8 mouse cellular contexts compared by ENCODE assay signal in the genomic region with DNA sequence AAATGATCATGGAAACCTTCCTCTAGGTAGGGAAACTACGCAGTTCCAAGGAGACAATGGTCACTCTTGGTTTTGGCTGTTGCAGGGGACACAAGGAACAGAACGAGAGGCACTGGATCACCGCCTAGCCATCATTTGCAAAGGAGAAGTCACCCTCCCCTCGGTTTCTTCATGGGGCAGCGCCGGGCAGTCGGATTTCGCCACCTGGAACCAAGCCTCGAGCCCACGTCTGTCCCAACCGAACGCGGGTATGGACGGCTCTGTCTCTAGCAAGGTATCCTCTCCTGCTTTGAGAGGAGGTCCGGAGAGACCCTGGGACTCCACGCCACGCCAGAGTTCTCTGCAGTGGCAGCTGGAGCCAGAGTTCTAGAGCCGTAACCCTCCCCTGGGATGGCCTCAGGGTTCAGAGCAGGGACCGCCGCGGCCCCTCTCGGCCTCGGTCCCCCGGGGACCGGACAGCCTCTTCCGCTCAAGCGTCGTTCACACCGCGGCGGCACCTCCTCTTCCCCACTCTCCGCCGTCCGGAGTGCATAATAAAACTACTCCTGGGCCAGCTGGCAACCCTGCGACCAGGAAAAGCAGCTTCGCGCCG. TPM values are rescaled to one million over a fixed set of nuclear protein-coding genes. Genes with fewer than 3 reads are reported as not detected.
DNase-seq lines count a peak whose midpoint lies in the region; ATAC-seq and TF ChIP-seq lines count a peak whose summit lies in the region.

No protein-coding gene starts in this region.

- peaks cover 7% of the 10 kb centered on the region for H3K4me1 ChIP-seq in heart, adult 2 months (ENCODE audit: control insufficient read depth, insufficient read depth, low read length)
- peaks cover 0 to 37% of the 10 kb centered on the region in 2 experiments; a peak in 2 of 4 replicates for H3K4me1 ChIP-seq in CH12.LX (ENCODE audit: control insufficient read depth in 1 of 2, insufficient read depth in 2 of 2)
- H3K4me1 ChIP-seq in limb, embryonic 15.5 days = peaks cover 18% of the 10 kb centered on the region; the same call in 1 of the 2 replicates
- H3K4me1 ChIP-seq in neural tube, embryonic 13.5 days (replicated peaks) = peaks cover 43% of the 10 kb centered on the region

- H3K4me3 ChIP-seq in heart, adult 2 months = peak overlapping the region; percentile 77
- peak overlapping the region; percentile 79 to 93 (median 89) for H3K4me3 ChIP-seq in CH12.LX (replicated peaks in 1 of 3; ENCODE audit: low read depth in 2 of 3, low read length in 2 of 3, poor library complexity in 1 of 3)
- peak overlapping the region; percentile 87 for H3K4me3 ChIP-seq in limb, embryonic 15.5 days
- peak overlapping the region; percentile 99 for H3K4me3 ChIP-seq in neural tube, embryonic 13.5 days

- TF ChIP-seq POLR2A in heart, adult 2 months (IDR thresholded peaks at IDR 0.05; ENCODE audit: insufficient read depth, low read depth, low read length) = no peak
- TF ChIP-seq POLR2A in CH12.LX (IDR thresholded peaks at IDR 0.05; ENCODE audit: low read depth, low read length) = no peak

- under 1% methylated on average over 38 of the region's 38 CpGs for WGBS in heart, adult 2 months
- under 1% methylated on average over 38 of the region's 38 CpGs for WGBS in limb, embryonic 15.5 days
- under 1% methylated on average over 38 of the region's 38 CpGs for WGBS in neural tube, embryonic 13.5 days

- peak; percentile 62 for ATAC-seq in erythroid progenitor cell, adult 5-6 weeks (replicated peaks; ENCODE audit: low FRiP score, poor library complexity, severe bottlenecking)
- peak; percentile 28; the same call in 1 of the 2 replicates for ATAC-seq in limb, embryonic 15.5 days (ENCODE audit: insufficient number of reproducible peaks, low FRiP score, low TSS enrichment, low read depth)
- peak; percentile 73 for ATAC-seq in neural tube, embryonic 13.5 days (ENCODE audit: low read depth)

- TF ChIP-seq RAD21 in CH12.LX (IDR thresholded peaks at IDR 0.05; ENCODE audit: low read depth, low read length) = no peak

- intact Hi-C loops in heart, adult 2 months (cut with DNase I) = loop anchor here (5.0 kb wide), 1 partner anchor 162 kb away; a partner anchor contains a TSS
- intact Hi-C loops in heart, postnatal 10 days (cut with DNase I) = no loop called here

- dilution Hi-C loops in CH12.LX (cut with MboI; ENCODE audit: extremely low pct_ligation_motif_present, extremely low pct_unique_long_range_greater_than_20kb, low sequenced_read_pairs) = no loop called here

- peak overlapping the region; percentile 100 for H3K4me2 ChIP-seq in CH12.LX (ENCODE audit: insufficient read depth, low read depth, poor library complexity, severe bottlenecking)
- H3K4me2 ChIP-seq in limb, embryonic 15.5 days = peak overlapping the region; percentile 75
- peak overlapping the region; percentile 98 for H3K4me2 ChIP-seq in neural tube, embryonic 13.5 days

- no peak for DNase-seq in heart, adult 2 months
- no peak for DNase-seq in heart, postnatal 10 days
- DNase-seq in CH12.LX (ENCODE audit: extremely low read depth) = peak; percentile 12
- no peak for DNase-seq in thymus, adult 18-20 months
- DNase-seq in layer of hippocampus, postnatal 36 days = no peak

- no peak for TF ChIP-seq EP300 in heart, adult 2 months (IDR thresholded peaks at IDR 0.05; ENCODE audit: insufficient read depth, low read depth, low read length)
- TF ChIP-seq EP300 in CH12.LX (IDR thresholded peaks at IDR 0.05; ENCODE audit: low read length) = no peak

- H3K27me3 ChIP-seq in heart, adult 2 months (ENCODE audit: control insufficient read depth, insufficient read depth, low read length) = no peaks in the 10 kb centered on the region
- H3K27me3 ChIP-seq in CH12.LX (replicated peaks) = no peaks in the 10 kb centered on the region
- no peaks in the 10 kb centered on the region for H3K27me3 ChIP-seq in limb, embryonic 15.5 days
- no peaks in the 10 kb centered on the region for H3K27me3 ChIP-seq in neural tube, embryonic 13.5 days

- in situ Hi-C loops in CH12.LX (cut with MboI; ENCODE audit: low pct_ligation_motif_present, low pct_unique_long_range_greater_than_20kb, low sequenced_read_pairs) = no loop called here

- no peak for TF ChIP-seq CTCF in heart, adult 2 months (IDR thresholded peaks at IDR 0.05)
- TF ChIP-seq CTCF in CH12.LX (conservative IDR thresholded peaks at IDR 0.05 in 1 of 2, IDR thresholded peaks at IDR 0.05 in 1 of 2; ENCODE audit: low read depth in 2 of 2, low read length in 2 of 2) = no peak

- peak overlapping the region; percentile 96 for H3K27ac ChIP-seq in heart, adult 2 months
- peak overlapping the region; percentile 76 for H3K27ac ChIP-seq in CH12.LX (ENCODE audit: insufficient read depth, low read depth)
- peak overlapping the region; percentile 92 for H3K27ac ChIP-seq in limb, embryonic 15.5 days
- H3K27ac ChIP-seq in neural tube, embryonic 13.5 days (replicated peaks) = peak overlapping the region; percentile 92

- no peaks in the 10 kb centered on the region for H3K9me3 ChIP-seq in CH12.LX (replicated peaks; ENCODE audit: low read length)
- H3K9me3 ChIP-seq in limb, embryonic 15.5 days = no peaks in the 10 kb centered on the region
- H3K9me3 ChIP-seq in neural tube, embryonic 13.5 days = no peaks in the 10 kb centered on the region

- H3K36me3 ChIP-seq in heart, adult 2 months (ENCODE audit: control insufficient read depth, insufficient read depth, low read length) = peaks cover 30% of the 10 kb centered on the region
- peaks cover 30 to 52% of the 10 kb centered on the region in 2 experiments for H3K36me3 ChIP-seq in CH12.LX (replicated peaks in 1 of 2; ENCODE audit: control insufficient read depth in 1 of 2, insufficient read depth in 1 of 2, low read length in 1 of 2)
- H3K36me3 ChIP-seq in limb, embryonic 15.5 days = peaks cover 36% of the 10 kb centered on the region
- peaks cover 41% of the 10 kb centered on the region for H3K36me3 ChIP-seq in neural tube, embryonic 13.5 days

- peaks cover 5% of the 10 kb centered on the region; the same call in 1 of the 2 replicates for H3K79me2 ChIP-seq in heart, adult 2 months (replicated peaks; ENCODE audit: control insufficient read depth, insufficient read depth, low read length)
- H3K79me2 ChIP-seq in CH12.LX (replicated peaks; ENCODE audit: control insufficient read depth, extremely low read depth, insufficient read depth, poor library complexity, severe bottlenecking) = peaks cover 52% of the 10 kb centered on the region

- H3K9ac ChIP-seq in heart, adult 2 months (ENCODE audit: low read depth, low read length) = peak overlapping the region; percentile 85
- H3K9ac ChIP-seq in CH12.LX (ENCODE audit: insufficient read depth, low read depth) = peak overlapping the region; percentile 83
- peak overlapping the region; percentile 96 for H3K9ac ChIP-seq in limb, embryonic 15.5 days
- peak overlapping the region; percentile 95 for H3K9ac ChIP-seq in neural tube, embryonic 13.5 days

RNA-seq across cellular contexts. Expression of a gene that starts 0.4 kb away (rescaled TPM):
- 10 to 100 TPM; 39.2 to 42.9 TPM for total RNA-seq in heart, adult 2 months (2021)
- polyA plus RNA-seq in heart, adult 2 months (2012; rRNA removed) = 35.9 and 48.6 TPM in 2 replicates
- 10 to 100 TPM; 57.2 to 60.4 TPM for total RNA-seq in heart, postnatal 10 days (2021)
- total RNA-seq in CH12.LX (2012; rRNA removed) (90.6 and 103 TPM in 2 replicates), CH12.LX (2014; rRNA removed) (130 and 134 TPM in 2 replicates)
- polyA plus RNA-seq in CH12.LX (2012; ENCODE audit: insufficient read length, low read depth) = 125 and 132 TPM in 2 replicates
- total RNA-seq in erythroid progenitor cell, adult 5-6 weeks (2015; ENCODE audit: low replicate concordance) = 28.8 and 47.8 TPM in 2 replicates
- total RNA-seq in erythroid progenitor cell, adult 5-6 weeks (2017; ENCODE audit: low replicate concordance) = 45.9 and 49.9 TPM in 2 replicates
- polyA plus RNA-seq in limb, embryonic 15.5 days (2015; fragmentation: Nextera tagmentation; extraction: Ambion mirVana) = 127 and 132 TPM in 2 replicates
- polyA plus RNA-seq in neural tube, embryonic 13.5 days (2015; fragmentation: Nextera tagmentation; extraction: Ambion mirVana) = 193 and 194 TPM in 2 replicates
- 100 to 1,000 TPM; 139 TPM for total RNA-seq in layer of hippocampus, postnatal 36 days (2021)

RNA-seq across cellular contexts. Expression of a gene that starts 0.6 kb away (rescaled TPM):
- 10 to 100 TPM; 22.8 to 23.1 TPM for total RNA-seq in heart, adult 2 months (2021)
- polyA plus RNA-seq in heart, adult 2 months (2012; rRNA removed) = 15.8 and 21.2 TPM in 2 replicates
- total RNA-seq in heart, postnatal 10 days (2021) = 10 to 100 TPM; 34.4 to 35.7 TPM
- total RNA-seq in CH12.LX (2012; rRNA removed) (31.0 and 33.2 TPM in 2 replicates), CH12.LX (2014; rRNA removed) (14.3 and 17.4 TPM in 2 replicates)
- 30.4 and 32.5 TPM in 2 replicates for polyA plus RNA-seq in CH12.LX (2012; ENCODE audit: insufficient read length, low read depth)
- total RNA-seq in erythroid progenitor cell, adult 5-6 weeks (2015; ENCODE audit: low replicate concordance) = 28.1 and 41.8 TPM in 2 replicates
- total RNA-seq in erythroid progenitor cell, adult 5-6 weeks (2017; ENCODE audit: low replicate concordance) = 50.9 and 75.1 TPM in 2 replicates
- 16.9 and 19.6 TPM in 2 replicates for polyA plus RNA-seq in limb, embryonic 15.5 days (2015; fragmentation: Nextera tagmentation; extraction: Ambion mirVana)
- 16.0 and 16.6 TPM in 2 replicates for polyA plus RNA-seq in neural tube, embryonic 13.5 days (2015; fragmentation: Nextera tagmentation; extraction: Ambion mirVana)
- total RNA-seq in layer of hippocampus, postnatal 36 days (2021) = 10 to 100 TPM; 42.9 to 45.0 TPM

RNA-seq across cellular contexts. Expression of a gene that starts 35.9 kb away (rescaled TPM):
- total RNA-seq in heart, adult 2 months (2021) = 10 to 100 TPM; 15.5 to 19.4 TPM
- polyA plus RNA-seq in heart, adult 2 months (2012; rRNA removed) = 50.7 and 63.0 TPM in 2 replicates
- 10 to 100 TPM; 21.7 to 25.7 TPM for total RNA-seq in heart, postnatal 10 days (2021)
- 27.7 and 33.4 TPM in 2 replicates for total RNA-seq in CH12.LX (2012; rRNA removed)
- 21.5 and 25.1 TPM in 2 replicates for total RNA-seq in CH12.LX (2014; rRNA removed)
- polyA plus RNA-seq in CH12.LX (2012; ENCODE audit: insufficient read length, low read depth) = 121 and 130 TPM in 2 replicates
- 13.0 and 19.7 TPM in 2 replicates for total RNA-seq in erythroid progenitor cell, adult 5-6 weeks (2015; ENCODE audit: low replicate concordance)
- 4.9 and 10.9 TPM in 2 replicates for total RNA-seq in erythroid progenitor cell, adult 5-6 weeks (2017; ENCODE audit: low replicate concordance)
- polyA plus RNA-seq in limb, embryonic 15.5 days (2015; fragmentation: Nextera tagmentation; extraction: Ambion mirVana) = 45.0 and 51.9 TPM in 2 replicates
- polyA plus RNA-seq in neural tube, embryonic 13.5 days (2015; fragmentation: Nextera tagmentation; extraction: Ambion mirVana) = 157 and 171 TPM in 2 replicates
- 100 to 1,000 TPM; 362 to 395 TPM for total RNA-seq in layer of hippocampus, postnatal 36 days (2021)

RNA-seq across cellular contexts. Expression of a gene that starts 42.2 kb away (rescaled TPM):
- not detected for total RNA-seq in heart, adult 2 months (2021)
- 2.1 TPM in 1 of 2 replicates, not detected in the other for polyA plus RNA-seq in heart, adult 2 months (2012; rRNA removed)
- not detected for total RNA-seq in heart, postnatal 10 days (2021)
- total RNA-seq in CH12.LX (2012; rRNA removed) (not detected in 2 replicates), CH12.LX (2014; rRNA removed) (not detected in 2 replicates)
- polyA plus RNA-seq in CH12.LX (2012; ENCODE audit: insufficient read length, low read depth) = not detected in 2 replicates
- total RNA-seq in erythroid progenitor cell, adult 5-6 weeks (2015; ENCODE audit: low replicate concordance) = not detected in 2 replicates
- not detected in 2 replicates for total RNA-seq in erythroid progenitor cell, adult 5-6 weeks (2017; ENCODE audit: low replicate concordance)
- polyA plus RNA-seq in limb, embryonic 15.5 days (2015; fragmentation: Nextera tagmentation; extraction: Ambion mirVana) = 5.3 and 5.8 TPM in 2 replicates
- polyA plus RNA-seq in neural tube, embryonic 13.5 days (2015; fragmentation: Nextera tagmentation; extraction: Ambion mirVana) = 2.5 TPM in 1 of 2 replicates, not detected in the other
- total RNA-seq in layer of hippocampus, postnatal 36 days (2021) = not detected

RNA-seq across cellular contexts. Expression of a gene that starts 51.6 kb away (rescaled TPM):
- not detected for total RNA-seq in heart, adult 2 months (2021)
- polyA plus RNA-seq in heart, adult 2 months (2012; rRNA removed) = 0.20 and 0.23 TPM in 2 replicates
- not detected for total RNA-seq in heart, postnatal 10 days (2021)
- not detected in 2 replicates for total RNA-seq in CH12.LX (2012; rRNA removed)
- total RNA-seq in CH12.LX (2014; rRNA removed) = 0.13 TPM in 1 of 2 replicates, not detected in the other
- not detected in 2 replicates for polyA plus RNA-seq in CH12.LX (2012; ENCODE audit: insufficient read length, low read depth)
- total RNA-seq in erythroid progenitor cell, adult 5-6 weeks (2015; ENCODE audit: low replicate concordance) = not detected in 2 replicates
- 0.39 TPM in 1 of 2 replicates, not detected in the other for total RNA-seq in erythroid progenitor cell, adult 5-6 weeks (2017; ENCODE audit: low replicate concordance)
- polyA plus RNA-seq in limb, embryonic 15.5 days (2015; fragmentation: Nextera tagmentation; extraction: Ambion mirVana) = not detected in 2 replicates
- polyA plus RNA-seq in neural tube, embryonic 13.5 days (2015; fragmentation: Nextera tagmentation; extraction: Ambion mirVana) = not detected in 2 replicates
- total RNA-seq in layer of hippocampus, postnatal 36 days (2021) = not detected

Comparison
In these comparisons a context has a peak if more than half of its experiments do, and no peak if none do; other contexts are left out.
1. RNA of a gene that starts 35.9 kb away (total RNA-seq): 362 to 395 TPM in layer of hippocampus, postnatal 36 days; 21.5 to 33.4 TPM in CH12.LX, 21.7 to 25.7 TPM in heart, postnatal 10 days, 4.9 to 19.7 TPM in erythroid progenitor cell, adult 5-6 weeks and 15.5 to 19.4 TPM in heart, adult 2 months; every median in the first group is over 10 times any median in the second.
2. Peak in every context shown above with its lines, with median percentiles within 50 percentile points of each other: H3K27ac ChIP-seq, H3K4me3 ChIP-seq, H3K9ac ChIP-seq, H3K4me2 ChIP-seq and ATAC-seq.